Mouse (Mus musculus) spleen, postnatal 36 days (tissue): ENCODE measurements around the gene Opn4.
A peak's percentile ranks its signal among the peaks of the same experiment; 100 is the strongest.

Experiments used
- DNase-seq, 2 experiments: peaks; one replicate each; pipeline ENCODE4 v3.0.0; 2022; ENCODE audit warnings: low spot score in 2 of 2, mixed read lengths in 1 of 2

Gene Opn4

GRCm38 (mm10) chr14:34599941-34600340 is at the start of gene Opn4:
TSS of gene Opn4 (minus strand) at chr14:34600142.
- no peak for DNase-seq

GRCm38 (mm10) chr14:34647870-34648475 is 48.0 kb upstream of the Opn4 start:
- no peak for DNase-seq

GRCm38 (mm10) chr14:34644140-34644539 is 44.2 kb upstream of the Opn4 start:
- DNase-seq, result no peak

GRCm38 (mm10) chr14:34635721-34636120 is 35.8 kb upstream of the Opn4 start:
- DNase-seq, result no peak

GRCm38 (mm10) chr14:34635192-34635591 is 35.2 kb upstream of the Opn4 start:
- no peak for DNase-seq

- peak in 1 of 2 experiments; percentile 27 for DNase-seq
Observed at GRCm38 (mm10) chr14:34632722-34633448, 32.9 kb upstream of the Opn4 start.

- peak in 1 of 2 experiments; percentile 13 for DNase-seq
Observed at GRCm38 (mm10) chr14:34626824-34627223, 26.9 kb upstream of the Opn4 start.

GRCm38 (mm10) chr14:34623531-34624210 is 23.7 kb upstream of the Opn4 start:
- DNase-seq, result peak; percentile 18 to 43

GRCm38 (mm10) chr14:34623074-34623473 is 23.1 kb upstream of the Opn4 start:
- no peak for DNase-seq

GRCm38 (mm10) chr14:34620611-34621376 is 20.9 kb upstream of the Opn4 start:
- peak; percentile 22 to 26 for DNase-seq

GRCm38 (mm10) chr14:34618808-34619207 is 18.9 kb upstream of the Opn4 start:
- no peak for DNase-seq

- peak; percentile 70 to 75 for DNase-seq
Observed at GRCm38 (mm10) chr14:34616821-34617220, 16.9 kb upstream of the Opn4 start.

- DNase-seq, result no peak
Observed at GRCm38 (mm10) chr14:34615625-34616024, 15.7 kb upstream of the Opn4 start.

GRCm38 (mm10) chr14:34615082-34615481 is 15.1 kb upstream of the Opn4 start:
- no peak for DNase-seq

GRCm38 (mm10) chr14:34614551-34614950 is 14.6 kb upstream of the Opn4 start:
- DNase-seq, result no peak

- no peak for DNase-seq
Observed at GRCm38 (mm10) chr14:34613523-34613922, 13.6 kb upstream of the Opn4 start.

GRCm38 (mm10) chr14:34612222-34612621 is 12.3 kb upstream of the Opn4 start:
- no peak for DNase-seq

GRCm38 (mm10) chr14:34611591-34611990 is 11.6 kb upstream of the Opn4 start:
- DNase-seq, result no peak

GRCm38 (mm10) chr14:34601910-34602309 is 2.0 kb upstream of the Opn4 start:
- DNase-seq, result no peak

GRCm38 (mm10) chr14:34595596-34596255 is 4.2 kb downstream of the Opn4 start:
- DNase-seq, result no peak

GRCm38 (mm10) chr14:34591741-34592535 is 8.0 kb downstream of the Opn4 start:
- no peak for DNase-seq
